Mouse (Mus musculus): ENCODE results near the gene Ckap2l. TPM values are rescaled to one million over a fixed set of nuclear protein-coding genes. Genes with fewer than 3 reads are reported as not detected.

Ckap2l gene
- polyA plus RNA-seq (2012; rRNA removed), result 4.4 and 6.9 TPM in 2 replicates

DNA sequence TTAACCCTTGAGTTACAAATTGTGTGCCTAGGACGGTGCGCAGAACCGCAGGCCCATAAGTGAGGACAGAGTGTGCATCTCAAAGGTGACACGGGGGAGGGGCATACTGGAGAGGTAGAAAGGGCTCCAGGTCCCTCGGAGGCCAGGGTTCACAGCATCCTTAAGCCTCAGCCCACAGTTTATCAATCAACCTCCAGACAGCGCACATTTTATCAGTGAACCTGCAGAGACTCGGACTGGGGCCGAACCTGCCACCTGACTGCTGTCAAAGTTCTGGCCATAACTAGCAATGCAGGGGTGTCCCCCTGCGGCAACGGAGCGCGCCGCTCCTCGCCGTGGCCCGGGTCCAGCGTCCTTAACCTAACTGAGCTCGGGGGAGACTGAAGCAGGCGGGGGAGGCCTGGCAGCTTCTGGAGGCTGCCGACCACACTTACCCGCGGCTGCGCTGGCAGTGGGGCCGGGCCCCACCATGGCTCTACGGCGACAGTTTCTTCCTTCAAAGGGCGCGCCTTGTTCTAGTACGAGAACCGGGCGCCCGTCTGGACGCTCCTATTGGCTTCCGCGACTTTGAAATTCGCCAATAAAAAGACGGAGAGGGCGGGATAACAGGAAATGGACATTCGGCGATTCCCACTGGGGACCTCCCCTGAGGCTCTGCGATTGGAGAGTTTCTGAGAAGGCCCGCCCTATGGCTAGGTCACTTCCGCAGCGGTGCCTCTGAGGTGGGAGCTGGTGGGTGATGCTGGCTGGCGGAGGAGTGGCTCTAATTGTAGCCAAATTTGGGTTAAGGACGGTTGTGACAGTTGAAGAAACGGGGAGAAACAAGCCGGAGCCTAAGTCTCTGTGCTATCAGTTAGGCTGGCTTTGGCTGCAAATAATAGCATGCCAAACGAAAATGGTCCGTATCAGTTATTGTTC is at the start of gene Ckap2l:
Ckap2l (minus strand) TSS at position 542 of the 918 bp plus-strand sequence.
- TF ChIP-seq CTCF (IDR thresholded peaks at IDR 0.05; ENCODE audit: borderline replicate concordance, extremely low read depth, insufficient read depth, insufficient read length), result no peak
- TF ChIP-seq POLR2A (IDR thresholded peaks at IDR 0.05; ENCODE audit: borderline replicate concordance, extremely low read depth, insufficient read depth, insufficient read length, poor library complexity, severe bottlenecking), result peak; percentile 67; the same call in 1 of the 2 replicates

DNA sequence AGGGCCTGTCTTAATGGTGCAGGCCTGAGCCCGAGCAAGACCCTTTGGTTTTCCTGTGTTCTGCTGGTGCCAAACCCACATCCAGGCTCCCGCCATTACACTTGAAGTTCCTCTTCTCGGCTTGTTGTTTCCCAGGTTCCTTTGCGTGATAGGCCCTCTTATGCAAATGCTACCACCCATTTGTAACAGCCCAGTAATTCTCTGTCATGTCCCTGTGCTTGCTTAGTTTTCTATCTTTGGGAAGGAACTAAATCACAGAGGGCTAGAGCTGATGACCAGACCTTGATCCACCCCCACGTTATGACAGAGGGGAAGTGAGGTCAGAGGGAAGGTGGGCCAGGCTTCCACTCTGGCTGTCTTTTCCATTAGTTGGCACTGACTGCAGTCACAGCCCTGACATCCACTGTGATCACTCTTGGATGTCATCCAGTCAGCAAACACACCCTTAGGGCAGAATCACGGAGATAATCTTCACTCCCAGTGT is 41.2 kb upstream of the Ckap2l start:
- peak; percentile 7 for DNase-seq (ENCODE audit: low read depth)

More for the DNA sequence above, at the start of gene Ckap2l:
- DNase-seq (ENCODE audit: low read depth), result peak; percentile 99

DNA sequence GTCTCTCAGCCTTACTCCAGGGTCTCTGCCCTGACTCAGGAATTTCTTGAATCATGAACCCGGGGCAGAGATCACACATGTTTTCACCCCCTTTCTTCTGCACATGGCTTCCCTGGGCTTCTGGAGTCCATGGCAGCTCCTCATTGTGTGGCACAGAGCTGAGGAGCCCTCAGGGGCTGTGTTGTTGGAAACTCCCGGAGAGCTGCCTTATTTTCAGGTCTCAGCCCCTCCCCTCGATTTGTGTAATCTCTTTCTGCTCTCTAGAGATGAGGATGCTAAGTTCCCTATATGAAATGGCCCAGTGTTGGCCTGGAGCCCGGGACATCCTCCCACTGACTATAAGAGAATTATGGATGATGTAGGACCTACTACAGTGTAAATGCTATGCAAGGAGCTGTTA is 36.5 kb upstream of the Ckap2l start:
- no peak for TF ChIP-seq POLR2A (IDR thresholded peaks at IDR 0.05; ENCODE audit: borderline replicate concordance, extremely low read depth, insufficient read depth, insufficient read length, poor library complexity, severe bottlenecking)
- no peak for TF ChIP-seq CTCF (IDR thresholded peaks at IDR 0.05; ENCODE audit: borderline replicate concordance, extremely low read depth, insufficient read depth, insufficient read length)
- DNase-seq (ENCODE audit: low read depth), result peak; percentile 14

More for the DNA sequence above, 41.2 kb upstream of the Ckap2l start:
- TF ChIP-seq POLR2A (IDR thresholded peaks at IDR 0.05; ENCODE audit: borderline replicate concordance, extremely low read depth, insufficient read depth, insufficient read length, poor library complexity, severe bottlenecking), result no peak
- no peak for TF ChIP-seq CTCF (IDR thresholded peaks at IDR 0.05; ENCODE audit: borderline replicate concordance, extremely low read depth, insufficient read depth, insufficient read length)

- no peak for DNase-seq (ENCODE audit: low read depth)
These were observed 33.5 kb upstream of the Ckap2l start for GRCm38 (mm10) chr2:129330540-129330939.

GRCm38 (mm10) chr2:129330024-129330423 is 33.0 kb upstream of the Ckap2l start:
- DNase-seq (ENCODE audit: low read depth), result no peak
- TF ChIP-seq CTCF (IDR thresholded peaks at IDR 0.05; ENCODE audit: borderline replicate concordance, extremely low read depth, insufficient read depth, insufficient read length) (no peak), POLR2A (IDR thresholded peaks at IDR 0.05; ENCODE audit: borderline replicate concordance, extremely low read depth, insufficient read depth, insufficient read length, poor library complexity, severe bottlenecking) (no peak)

More at GRCm38 (mm10) chr2:129330540-129330939, 33.5 kb upstream of the Ckap2l start:
- TF ChIP-seq POLR2A (IDR thresholded peaks at IDR 0.05; ENCODE audit: borderline replicate concordance, extremely low read depth, insufficient read depth, insufficient read length, poor library complexity, severe bottlenecking) (no peak), CTCF (IDR thresholded peaks at IDR 0.05; ENCODE audit: borderline replicate concordance, extremely low read depth, insufficient read depth, insufficient read length) (no peak)

GRCm38 (mm10) chr2:129328238-129328637 is 31.2 kb upstream of the Ckap2l start:
- DNase-seq (ENCODE audit: low read depth), result no peak
- no peak for TF ChIP-seq POLR2A (IDR thresholded peaks at IDR 0.05; ENCODE audit: borderline replicate concordance, extremely low read depth, insufficient read depth, insufficient read length, poor library complexity, severe bottlenecking)
- TF ChIP-seq CTCF (IDR thresholded peaks at IDR 0.05; ENCODE audit: borderline replicate concordance, extremely low read depth, insufficient read depth, insufficient read length), result no peak

DNA sequence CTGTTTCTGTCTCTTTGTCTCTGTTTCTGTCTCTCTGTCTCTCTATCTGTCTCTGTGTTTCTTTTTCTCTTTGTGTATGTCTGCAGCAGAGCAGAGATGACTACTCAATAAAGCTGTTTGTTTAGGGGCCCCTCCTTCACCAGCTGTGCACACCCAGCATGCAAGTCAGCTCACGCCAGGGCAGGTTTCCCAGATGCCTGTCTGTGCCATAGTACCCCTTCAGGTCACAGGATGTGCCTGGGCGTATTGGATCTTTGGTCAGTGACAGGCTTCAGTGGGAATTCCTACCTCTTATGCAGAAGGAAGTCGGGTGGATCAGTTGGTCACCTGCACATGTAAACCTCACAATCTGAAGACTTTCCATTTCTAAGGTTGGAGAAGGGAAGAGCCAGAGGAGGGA is 27.2 kb upstream of the Ckap2l start:
- no peak for DNase-seq (ENCODE audit: low read depth)
- TF ChIP-seq POLR2A (IDR thresholded peaks at IDR 0.05; ENCODE audit: borderline replicate concordance, extremely low read depth, insufficient read depth, insufficient read length, poor library complexity, severe bottlenecking), result no peak
- TF ChIP-seq CTCF (IDR thresholded peaks at IDR 0.05; ENCODE audit: borderline replicate concordance, extremely low read depth, insufficient read depth, insufficient read length), result no peak

DNA sequence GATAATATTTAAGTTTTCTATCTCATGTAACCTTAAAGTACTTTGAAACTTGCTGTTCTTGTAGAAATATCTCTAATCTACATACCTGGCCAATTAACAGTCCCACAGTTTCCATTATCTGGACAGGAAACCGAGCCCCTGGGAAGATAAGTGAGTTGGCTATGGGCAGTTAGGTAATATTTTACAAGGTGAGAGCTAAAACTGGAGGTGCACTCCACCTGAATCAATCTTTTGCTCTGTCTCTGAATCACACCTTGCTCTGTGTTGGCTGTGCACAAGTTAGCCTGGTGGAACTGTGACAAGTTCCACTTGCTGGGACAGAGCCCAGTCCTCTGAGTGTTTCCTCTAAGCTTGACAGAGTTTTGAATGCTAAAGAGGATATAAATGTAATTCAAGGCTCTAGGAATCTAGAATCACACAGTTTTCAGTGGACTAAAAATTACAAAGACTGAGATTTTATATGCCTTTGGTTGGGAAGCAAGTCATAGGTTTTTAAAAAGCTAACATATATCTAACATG is 25.2 kb upstream of the Ckap2l start:
- no peak for DNase-seq (ENCODE audit: low read depth)
- TF ChIP-seq POLR2A (IDR thresholded peaks at IDR 0.05; ENCODE audit: borderline replicate concordance, extremely low read depth, insufficient read depth, insufficient read length, poor library complexity, severe bottlenecking) (no peak), CTCF (IDR thresholded peaks at IDR 0.05; ENCODE audit: borderline replicate concordance, extremely low read depth, insufficient read depth, insufficient read length) (no peak)

- TF ChIP-seq CTCF (IDR thresholded peaks at IDR 0.05; ENCODE audit: borderline replicate concordance, extremely low read depth, insufficient read depth, insufficient read length), result no peak
- TF ChIP-seq POLR2A (IDR thresholded peaks at IDR 0.05; ENCODE audit: borderline replicate concordance, extremely low read depth, insufficient read depth, insufficient read length, poor library complexity, severe bottlenecking), result no peak
- DNase-seq (ENCODE audit: low read depth), result no peak
These were observed 23.1 kb upstream of the Ckap2l start for GRCm38 (mm10) chr2:129320033-129320605.

DNA sequence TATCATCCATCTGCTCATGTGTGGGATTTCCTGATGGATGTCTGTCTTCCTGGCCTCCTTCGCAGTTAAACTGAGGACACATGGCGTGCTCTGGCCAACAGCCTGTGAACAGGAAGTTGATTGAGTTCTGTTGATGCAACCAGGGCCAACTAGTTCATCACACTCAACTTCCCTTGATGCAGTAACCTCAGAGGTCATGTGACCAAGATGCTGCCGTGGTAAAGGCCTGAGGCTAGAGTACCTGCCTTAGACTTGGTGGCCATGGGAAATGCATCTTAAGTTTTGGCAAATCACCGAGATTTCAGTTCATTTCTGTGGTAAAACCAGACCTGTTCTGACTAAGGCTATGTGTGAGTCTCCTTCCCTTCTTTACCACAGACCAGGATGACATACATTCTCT is 18.8 kb upstream of the Ckap2l start:
- TF ChIP-seq CTCF (IDR thresholded peaks at IDR 0.05; ENCODE audit: borderline replicate concordance, extremely low read depth, insufficient read depth, insufficient read length) (no peak), POLR2A (IDR thresholded peaks at IDR 0.05; ENCODE audit: borderline replicate concordance, extremely low read depth, insufficient read depth, insufficient read length, poor library complexity, severe bottlenecking) (no peak)
- no peak for DNase-seq (ENCODE audit: low read depth)

DNA sequence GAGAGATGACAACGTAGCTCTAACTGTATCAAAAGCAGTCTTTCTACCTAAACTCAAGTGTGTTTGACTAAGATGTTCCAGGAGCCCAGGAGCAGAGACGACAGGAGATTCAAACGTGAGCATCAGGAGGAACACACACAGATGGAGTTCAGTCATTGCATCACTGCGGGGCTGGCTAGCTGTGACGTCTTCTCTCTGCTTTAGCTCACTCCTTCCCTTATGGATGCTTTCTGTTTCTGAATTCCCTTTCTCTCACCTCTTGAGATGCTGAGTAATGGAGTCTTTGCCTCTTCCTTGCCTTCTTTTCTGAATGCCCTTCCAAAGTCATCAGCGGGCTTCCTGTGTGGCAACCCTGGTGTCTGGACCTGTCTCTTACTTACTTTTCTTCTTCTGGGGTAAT is 17.9 kb upstream of the Ckap2l start:
- no peak for DNase-seq (ENCODE audit: low read depth)
- TF ChIP-seq CTCF (IDR thresholded peaks at IDR 0.05; ENCODE audit: borderline replicate concordance, extremely low read depth, insufficient read depth, insufficient read length) (no peak), POLR2A (IDR thresholded peaks at IDR 0.05; ENCODE audit: borderline replicate concordance, extremely low read depth, insufficient read depth, insufficient read length, poor library complexity, severe bottlenecking) (no peak)

Measured in brain, embryonic 14.5 days (tissue).